In the genomic region with DNA sequence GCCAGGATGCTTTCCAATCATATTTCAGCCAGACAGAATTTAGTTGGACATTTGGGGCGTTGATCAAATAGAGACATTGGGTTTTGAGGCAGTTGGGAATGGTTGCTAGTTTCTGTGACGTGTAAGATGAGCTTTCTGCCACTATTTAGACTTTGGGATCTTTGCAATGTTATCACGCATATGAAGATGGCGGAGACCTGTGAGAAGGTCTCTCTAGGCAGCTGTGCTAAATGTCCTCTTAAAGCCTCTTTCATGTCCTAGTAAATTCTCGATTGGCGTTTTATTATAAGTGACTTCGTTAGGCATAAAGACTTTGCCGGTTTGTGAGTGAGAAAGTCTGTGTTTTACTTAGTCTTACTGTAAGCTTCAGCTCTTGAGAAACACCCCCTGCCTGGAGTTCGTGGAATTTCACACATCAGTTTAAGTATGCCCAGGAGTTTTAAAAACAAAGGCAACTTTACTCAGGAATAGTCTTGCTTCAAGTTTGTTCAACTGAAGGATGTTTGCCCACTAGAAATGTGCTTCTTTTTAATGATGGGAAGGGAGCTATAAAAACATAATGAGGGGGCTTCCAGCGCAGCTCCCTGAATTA, we compare ENCODE assay signal across 11 mouse cellular contexts.
A peak's percentile ranks its signal among the peaks of the same experiment; 100 is the strongest.
DNase-seq lines count a peak whose midpoint lies in the region; ATAC-seq and TF ChIP-seq lines count a peak whose summit lies in the region.
"Had no signal": no experiment of that assay in that cellular context is flagged by ENCODE, and none has a peak within 500 bp of the region (broad histone marks: within the 10 kb centered on the region; RNA-seq: fewer than 3 reads in every experiment).

No protein-coding gene starts in this region.

- TF ChIP-seq CTCF in kidney, postnatal 0 days (IDR thresholded peaks at IDR 0.05; ENCODE audit: low read depth): no peak
- no peak for TF ChIP-seq CTCF in hindbrain, postnatal 0 days (IDR thresholded peaks at IDR 0.05; ENCODE audit: low read depth)

- peaks cover 45% of the 10 kb centered on the region for H3K4me1 ChIP-seq in embryonic facial prominence, embryonic 13.5 days
- peaks cover 14% of the 10 kb centered on the region for H3K4me1 ChIP-seq in embryonic facial prominence, embryonic 10.5 days
- H3K4me1 ChIP-seq in kidney, postnatal 0 days (replicated peaks; ENCODE audit: insufficient read depth, low read length): no peaks in the 10 kb centered on the region
- H3K4me1 ChIP-seq in kidney, embryonic 15.5 days: no peaks in the 10 kb centered on the region; the same call in 1 of the 2 replicates
- peaks cover 28% of the 10 kb centered on the region for H3K4me1 ChIP-seq in limb, embryonic 12.5 days (replicated peaks)
- H3K4me1 ChIP-seq in hindbrain, postnatal 0 days (ENCODE audit: insufficient read depth, low read length): no peaks in the 10 kb centered on the region
- H3K4me1 ChIP-seq: hindbrain, embryonic 15.5 days had no signal

- no peaks in the 10 kb centered on the region for H3K9me3 ChIP-seq in embryonic facial prominence, embryonic 13.5 days
- no peaks in the 10 kb centered on the region for H3K9me3 ChIP-seq in embryonic facial prominence, embryonic 10.5 days
- no peaks in the 10 kb centered on the region for H3K9me3 ChIP-seq in kidney, postnatal 0 days (replicated peaks; ENCODE audit: low read length)
- H3K9me3 ChIP-seq in kidney, embryonic 15.5 days (replicated peaks): no peaks in the 10 kb centered on the region
- H3K9me3 ChIP-seq in limb, embryonic 12.5 days: 0 out of 2 replicates have a peak, but pooled peaks cover 4% of the 10 kb centered on the region
- no peaks in the 10 kb centered on the region for H3K9me3 ChIP-seq in hindbrain, postnatal 0 days (ENCODE audit: low read length)
- H3K9me3 ChIP-seq: hindbrain, embryonic 15.5 days; midbrain, embryonic 10.5 days had no signal

- H3K9ac ChIP-seq in embryonic facial prominence, embryonic 13.5 days: no peak overlapping the region
- H3K9ac ChIP-seq in kidney, postnatal 0 days (ENCODE audit: low read depth, low read length): no peak overlapping the region
- no peak overlapping the region for H3K9ac ChIP-seq in kidney, embryonic 15.5 days
- H3K9ac ChIP-seq in limb, embryonic 12.5 days (replicated peaks): no peak overlapping the region
- no peak overlapping the region for H3K9ac ChIP-seq in hindbrain, postnatal 0 days (replicated peaks; ENCODE audit: low read length)
- H3K9ac ChIP-seq: hindbrain, embryonic 15.5 days had no signal

- peak overlapping the region; percentile 44 for H3K27ac ChIP-seq in embryonic facial prominence, embryonic 13.5 days
- H3K27ac ChIP-seq in embryonic facial prominence, embryonic 10.5 days (replicated peaks): no peak overlapping the region
- no peak overlapping the region for H3K27ac ChIP-seq in kidney, postnatal 0 days
- no peak overlapping the region for H3K27ac ChIP-seq in kidney, embryonic 15.5 days
- peak overlapping the region; percentile 36; the same call in 1 of the 2 replicates for H3K27ac ChIP-seq in limb, embryonic 12.5 days
- H3K27ac ChIP-seq in hindbrain, postnatal 0 days: no peak overlapping the region
- H3K27ac ChIP-seq: hindbrain, embryonic 15.5 days; midbrain, embryonic 10.5 days had no signal

- no peak overlapping the region for H3K4me3 ChIP-seq in embryonic facial prominence, embryonic 13.5 days
- no peak overlapping the region for H3K4me3 ChIP-seq in embryonic facial prominence, embryonic 10.5 days
- H3K4me3 ChIP-seq in kidney, postnatal 0 days (replicated peaks; ENCODE audit: low read depth, low read length): no peak overlapping the region
- no peak overlapping the region for H3K4me3 ChIP-seq in kidney, embryonic 15.5 days (replicated peaks)
- H3K4me3 ChIP-seq in limb, embryonic 12.5 days (replicated peaks): no peak overlapping the region
- no peak overlapping the region for H3K4me3 ChIP-seq in hindbrain, postnatal 0 days (ENCODE audit: low read length)
- H3K4me3 ChIP-seq: hindbrain, embryonic 15.5 days; midbrain, embryonic 10.5 days had no signal

- DNase-seq in embryonic facial prominence, embryonic 10.5 days (ENCODE audit: low spot score): no peak
- DNase-seq in kidney, postnatal 0 days (ENCODE audit: low spot score): no peak
- peak; percentile 16 for DNase-seq in ES-CJ7 (ENCODE audit: low read depth, low spot score)
- no peak for DNase-seq in ovary, postnatal 14 days (ENCODE audit: low spot score)
- DNase-seq in hindbrain, postnatal 0 days (ENCODE audit: low spot score): no peak

- ATAC-seq in embryonic facial prominence, embryonic 13.5 days (ENCODE audit: insufficient number of reproducible peaks, insufficient read depth, low FRiP score, low TSS enrichment, low read depth): no peak
- ATAC-seq in kidney, postnatal 0 days (replicated peaks; ENCODE audit: low FRiP score, low read depth): no peak
- ATAC-seq in kidney, embryonic 15.5 days (replicated peaks; ENCODE audit: low FRiP score): no peak
- 0 out of 2 replicates have a peak, but pooled peaks have one; percentile 52 for ATAC-seq in limb, embryonic 12.5 days (ENCODE audit: insufficient number of reproducible peaks, insufficient read depth, low FRiP score, low TSS enrichment, low read depth)
- no peak for ATAC-seq in hindbrain, postnatal 0 days

- no peaks in the 10 kb centered on the region for H3K27me3 ChIP-seq in embryonic facial prominence, embryonic 13.5 days
- H3K27me3 ChIP-seq in embryonic facial prominence, embryonic 10.5 days (replicated peaks; ENCODE audit: low read depth, poor library complexity, severe bottlenecking): no peaks in the 10 kb centered on the region; the same call in 1 of the 2 replicates
- no peaks in the 10 kb centered on the region for H3K27me3 ChIP-seq in kidney, postnatal 0 days (ENCODE audit: insufficient read depth, low read length)
- peaks cover 11% of the 10 kb centered on the region for H3K27me3 ChIP-seq in kidney, embryonic 15.5 days
- H3K27me3 ChIP-seq in limb, embryonic 12.5 days: 0 out of 2 replicates have a peak, but pooled peaks cover 5% of the 10 kb centered on the region
- H3K27me3 ChIP-seq in hindbrain, postnatal 0 days (ENCODE audit: insufficient read depth, low read length): no peaks in the 10 kb centered on the region
- H3K27me3 ChIP-seq: hindbrain, embryonic 15.5 days had no signal

- H3K4me2 ChIP-seq in embryonic facial prominence, embryonic 13.5 days: peak overlapping the region; percentile 26
- peak overlapping the region; percentile 29; the same call in 1 of the 2 replicates for H3K4me2 ChIP-seq in kidney, postnatal 0 days (ENCODE audit: low read length)
- H3K4me2 ChIP-seq in kidney, embryonic 15.5 days: no peak overlapping the region
- peak overlapping the region; percentile 34 for H3K4me2 ChIP-seq in limb, embryonic 12.5 days
- no peak overlapping the region for H3K4me2 ChIP-seq in hindbrain, postnatal 0 days (ENCODE audit: low read depth, low read length)
- H3K4me2 ChIP-seq: hindbrain, embryonic 15.5 days; liver, embryonic 11.5 days had no signal

- no peaks in the 10 kb centered on the region for H3K36me3 ChIP-seq in embryonic facial prominence, embryonic 13.5 days
- H3K36me3 ChIP-seq in embryonic facial prominence, embryonic 10.5 days (replicated peaks): no peaks in the 10 kb centered on the region
- no peaks in the 10 kb centered on the region for H3K36me3 ChIP-seq in kidney, postnatal 0 days (ENCODE audit: insufficient read depth, low read length)
- H3K36me3 ChIP-seq in kidney, embryonic 15.5 days: no peaks in the 10 kb centered on the region
- H3K36me3 ChIP-seq in limb, embryonic 12.5 days: no peaks in the 10 kb centered on the region
- H3K36me3 ChIP-seq in hindbrain, postnatal 0 days (ENCODE audit: insufficient read depth, low read length): no peaks in the 10 kb centered on the region
- H3K36me3 ChIP-seq: hindbrain, embryonic 15.5 days; midbrain, embryonic 10.5 days had no signal

- 54% methylated on average over 10 of the region's 10 CpGs for WGBS in embryonic facial prominence, embryonic 13.5 days
- 67% methylated on average over 10 of the region's 10 CpGs for WGBS in embryonic facial prominence, embryonic 10.5 days
- WGBS in kidney, postnatal 0 days: 43% methylated on average over 10 of the region's 10 CpGs
- 47% methylated on average over 10 of the region's 10 CpGs for WGBS in kidney, embryonic 15.5 days
- 24% methylated on average over 10 of the region's 10 CpGs for WGBS in limb, embryonic 12.5 days
- WGBS in hindbrain, postnatal 0 days: 62% methylated on average over 10 of the region's 10 CpGs

Comparison
In these comparisons a context has a peak if more than half of its experiments do, and no peak if none do; other contexts are left out.
1. H3K27ac ChIP-seq: peak in embryonic facial prominence, embryonic 13.5 days (single experiment) and limb, embryonic 12.5 days (single experiment); none in embryonic facial prominence, embryonic 10.5 days (single experiment), kidney, postnatal 0 days (single experiment), kidney, embryonic 15.5 days (single experiment) and hindbrain, postnatal 0 days (single experiment).
2. H3K4me2 ChIP-seq: peak in embryonic facial prominence, embryonic 13.5 days (single experiment), kidney, postnatal 0 days (single experiment) and limb, embryonic 12.5 days (single experiment); none in kidney, embryonic 15.5 days (single experiment) and hindbrain, postnatal 0 days (single experiment).